Mouse (Mus musculus): Measurements from ENCODE around the gene Efna2. TPM values are rescaled to one million over a fixed set of nuclear protein-coding genes. Genes with fewer than 3 reads are reported as not detected.
A peak's percentile ranks its signal among the peaks of the same experiment; 100 is the strongest.
"Not testable (repeated sequence)": the region's sequence is repeated elsewhere in the genome, so short reads cannot be mapped to it uniquely, and the experiment has no call there.

Gene Efna2
- polyA plus RNA-seq, 1 experiment, result 1.3 TPM

GRCm38 (mm10) chr10:80164998-80165344 lies 14.3 kb upstream of the Efna2 start:
- H3K27me3 ChIP-seq (ENCODE audit: control insufficient read depth, insufficient read depth, low read length), result no peaks in the 10 kb centered on the region
- H3K36me3 ChIP-seq (ENCODE audit: control insufficient read depth, insufficient read depth, low read length), result peaks cover 4% of the 10 kb centered on the region
- peak overlapping the region; percentile 64 for H3K27ac ChIP-seq (ENCODE audit: insufficient read depth, low read length)
- H3K4me3 ChIP-seq (ENCODE audit: extremely low read depth, insufficient read depth, insufficient read length), result peak overlapping the region; percentile 46; the same call in 1 of the 2 replicates
- under 1% methylated on average over 17 of the region's 17 CpGs for WGBS
- peak; percentile 89 to 98 for DNase-seq (ENCODE audit: low read depth in 1 of 2, low spot score in 2 of 2)
- peak; percentile 99 for TF ChIP-seq CTCF (IDR thresholded peaks at IDR 0.05; ENCODE audit: extremely low read depth, insufficient read depth, insufficient read length, insufficient replicate concordance)
- peak; percentile 66 for TF ChIP-seq POLR2A (IDR thresholded peaks at IDR 0.05; ENCODE audit: low read depth, low read length)
- H3K4me1 ChIP-seq (ENCODE audit: control insufficient read depth, insufficient read depth, insufficient read length), result peaks cover 48% of the 10 kb centered on the region

GRCm38 (mm10) chr10:80165392-80166128 lies 13.7 kb upstream of the Efna2 start, which contains the start of gene Cirbp:
TSS of gene Cirbp (plus strand) at chr10:80165985.
- no peak for DNase-seq (ENCODE audit: low read depth in 1 of 2, low spot score in 2 of 2)
- H3K27me3 ChIP-seq (ENCODE audit: control insufficient read depth, insufficient read depth, low read length), result no peaks in the 10 kb centered on the region
- no peak for TF ChIP-seq POLR2A (IDR thresholded peaks at IDR 0.05; ENCODE audit: low read depth, low read length)
- TF ChIP-seq CTCF (IDR thresholded peaks at IDR 0.05; ENCODE audit: extremely low read depth, insufficient read depth, insufficient read length, insufficient replicate concordance), result no peak
- peaks cover 42% of the 10 kb centered on the region for H3K4me1 ChIP-seq (ENCODE audit: control insufficient read depth, insufficient read depth, insufficient read length)
- H3K4me3 ChIP-seq (ENCODE audit: extremely low read depth, insufficient read depth, insufficient read length), result peak within 1 kb of the TSS; percentile 46; the same call in 1 of the 2 replicates
- peak within 1 kb of the TSS; percentile 64 for H3K27ac ChIP-seq (ENCODE audit: insufficient read depth, low read length)
- 47% methylated on average over 20 of the region's 20 CpGs for WGBS
- peaks cover 10% of the 10 kb centered on the region for H3K36me3 ChIP-seq (ENCODE audit: control insufficient read depth, insufficient read depth, low read length)

- H3K27me3 ChIP-seq (ENCODE audit: control insufficient read depth, insufficient read depth, low read length); H3K27ac ChIP-seq (ENCODE audit: insufficient read depth, low read length); H3K4me3 ChIP-seq (ENCODE audit: extremely low read depth, insufficient read depth, insufficient read length); DNase-seq (ENCODE audit: low read depth in 1 of 2, low spot score in 2 of 2): not testable (repeated sequence)
- Histone ChIP-seq H3K36me3 (ENCODE audit: control insufficient read depth, insufficient read depth, low read length) (peaks cover 14% of the 10 kb centered on the region), H3K4me1 (ENCODE audit: control insufficient read depth, insufficient read depth, insufficient read length) (peaks cover 36% of the 10 kb centered on the region)
- WGBS, result 93% methylated on average over 4 of the region's 4 CpGs
Observed at GRCm38 (mm10) chr10:80166136-80166535, 13.1 kb upstream of the Efna2 start.

GRCm38 (mm10) chr10:80167460-80168037 lies 11.7 kb upstream of the Efna2 start:
- peak overlapping the region; percentile 92 for H3K4me3 ChIP-seq (ENCODE audit: extremely low read depth, insufficient read depth, insufficient read length)
- peak; percentile 98 for TF ChIP-seq POLR2A (IDR thresholded peaks at IDR 0.05; ENCODE audit: low read depth, low read length)
- TF ChIP-seq CTCF (IDR thresholded peaks at IDR 0.05; ENCODE audit: extremely low read depth, insufficient read depth, insufficient read length, insufficient replicate concordance), result no peak
- DNase-seq (ENCODE audit: low read depth in 1 of 2, low spot score in 2 of 2), result peak; percentile 97 to 98
- WGBS, result under 1% methylated on average over 55 of the region's 55 CpGs
- peak overlapping the region; percentile 94 for H3K27ac ChIP-seq (ENCODE audit: insufficient read depth, low read length)
- H3K27me3 ChIP-seq (ENCODE audit: control insufficient read depth, insufficient read depth, low read length), result no peaks in the 10 kb centered on the region
- H3K4me1 ChIP-seq (ENCODE audit: control insufficient read depth, insufficient read depth, insufficient read length), result peaks cover 28% of the 10 kb centered on the region
- H3K36me3 ChIP-seq (ENCODE audit: control insufficient read depth, insufficient read depth, low read length), result peaks cover 25% of the 10 kb centered on the region

GRCm38 (mm10) chr10:80168038-80168661 lies 11.1 kb upstream of the Efna2 start:
- Histone ChIP-seq H3K4me1 (ENCODE audit: control insufficient read depth, insufficient read depth, insufficient read length) (peaks cover 22% of the 10 kb centered on the region), H3K27me3 (ENCODE audit: control insufficient read depth, insufficient read depth, low read length) (no peaks in the 10 kb centered on the region), H3K4me3 (ENCODE audit: extremely low read depth, insufficient read depth, insufficient read length) (peak overlapping the region; percentile 92), H3K27ac (ENCODE audit: insufficient read depth, low read length) (peak overlapping the region; percentile 94), H3K36me3 (ENCODE audit: control insufficient read depth, insufficient read depth, low read length) (peaks cover 25% of the 10 kb centered on the region)
- DNase-seq (ENCODE audit: low read depth in 1 of 2, low spot score in 2 of 2), result peak in 1 of 2 experiments; percentile 86
- under 1% methylated on average over 48 of the region's 48 CpGs for WGBS
- no peak for TF ChIP-seq POLR2A (IDR thresholded peaks at IDR 0.05; ENCODE audit: low read depth, low read length)
- no peak for TF ChIP-seq CTCF (IDR thresholded peaks at IDR 0.05; ENCODE audit: extremely low read depth, insufficient read depth, insufficient read length, insufficient replicate concordance)

GRCm38 (mm10) chr10:80169070-80169469 lies 10.2 kb upstream of the Efna2 start:
- TF ChIP-seq POLR2A (IDR thresholded peaks at IDR 0.05; ENCODE audit: low read depth, low read length), result no peak
- no peak for TF ChIP-seq CTCF (IDR thresholded peaks at IDR 0.05; ENCODE audit: extremely low read depth, insufficient read depth, insufficient read length, insufficient replicate concordance)
- Histone ChIP-seq H3K4me1 (ENCODE audit: control insufficient read depth, insufficient read depth, insufficient read length) (peaks cover 23% of the 10 kb centered on the region), H3K27ac (ENCODE audit: insufficient read depth, low read length) (no peak overlapping the region), H3K4me3 (ENCODE audit: extremely low read depth, insufficient read depth, insufficient read length) (no peak overlapping the region), H3K27me3 (ENCODE audit: control insufficient read depth, insufficient read depth, low read length) (no peaks in the 10 kb centered on the region), H3K36me3 (ENCODE audit: control insufficient read depth, insufficient read depth, low read length) (peaks cover 25% of the 10 kb centered on the region)
- DNase-seq (ENCODE audit: low read depth in 1 of 2, low spot score in 2 of 2), result no peak
- 71% methylated on average over 1 of the region's 1 CpGs for WGBS

Data from spleen, adult 2 months (tissue).